Mouse (Mus musculus): ENCODE data around the gene Wap.

Gene Wap

DNA sequence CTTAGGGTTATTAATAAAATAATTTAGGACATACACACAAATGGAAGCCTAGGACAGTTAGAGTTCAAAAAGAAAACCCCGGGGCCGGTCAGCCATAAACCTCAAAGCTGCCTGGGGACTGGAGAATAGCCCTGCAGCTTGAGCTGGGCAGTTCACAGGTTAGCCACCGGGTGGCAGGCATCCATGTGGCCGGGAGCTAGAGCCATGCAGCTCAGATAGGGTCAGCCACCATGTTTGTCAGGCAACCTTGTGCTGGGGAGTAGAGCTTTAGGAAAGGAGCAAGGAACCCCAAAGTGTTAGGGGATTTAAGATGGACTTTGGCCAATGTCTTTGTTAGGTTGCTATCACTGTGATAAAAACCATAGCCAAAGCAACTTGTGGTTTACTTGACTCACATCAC, 9.9 kb downstream of the Wap start:
- DNase-seq (ENCODE audit: low read depth in 2 of 2, low spot score in 2 of 2), result peak; percentile 42 to 43

DNA sequence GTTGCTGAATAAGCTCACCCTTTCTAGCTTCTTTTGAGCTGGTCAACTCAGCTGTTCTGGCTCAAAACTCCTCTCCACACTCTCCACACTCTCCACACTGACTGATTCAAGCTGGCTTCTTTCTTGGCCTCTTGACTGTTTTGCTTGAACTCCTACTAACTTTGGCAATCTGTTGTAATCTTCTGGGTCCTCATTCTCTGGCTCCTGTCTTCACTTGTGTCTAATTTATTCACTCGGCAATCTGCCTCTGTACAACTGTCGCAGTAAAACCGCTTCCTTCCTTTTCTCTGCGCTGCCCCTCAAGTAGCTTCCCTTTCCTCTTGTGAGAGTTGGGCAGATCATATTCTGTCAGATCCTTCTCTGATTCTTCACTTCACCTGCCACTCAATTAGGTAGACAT, 10.7 kb downstream of the Wap start:
- DNase-seq (ENCODE audit: low read depth in 2 of 2, low spot score in 2 of 2), result peak; percentile 21 to 53

DNA sequence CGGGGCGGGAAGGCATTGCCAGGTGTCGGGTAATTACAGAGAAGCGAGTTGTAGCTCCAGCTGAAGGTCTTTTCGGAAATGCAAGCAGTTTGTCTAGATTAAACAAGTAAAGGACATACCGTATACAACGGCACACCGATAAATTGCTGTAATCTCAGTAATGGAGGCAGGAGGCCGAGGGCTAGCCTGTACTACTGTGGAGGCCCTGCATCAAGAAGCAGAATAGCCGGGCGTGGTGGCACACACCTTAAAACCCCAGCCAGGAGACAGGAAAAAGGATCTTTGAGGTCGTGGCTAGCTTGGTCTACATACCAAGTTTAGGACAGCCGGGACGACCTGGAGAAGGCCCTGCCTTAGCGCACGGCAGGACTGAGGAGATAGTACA, 12.1 kb downstream of the Wap start:
- DNase-seq (ENCODE audit: low read depth in 2 of 2, low spot score in 2 of 2), result no peak

DNA sequence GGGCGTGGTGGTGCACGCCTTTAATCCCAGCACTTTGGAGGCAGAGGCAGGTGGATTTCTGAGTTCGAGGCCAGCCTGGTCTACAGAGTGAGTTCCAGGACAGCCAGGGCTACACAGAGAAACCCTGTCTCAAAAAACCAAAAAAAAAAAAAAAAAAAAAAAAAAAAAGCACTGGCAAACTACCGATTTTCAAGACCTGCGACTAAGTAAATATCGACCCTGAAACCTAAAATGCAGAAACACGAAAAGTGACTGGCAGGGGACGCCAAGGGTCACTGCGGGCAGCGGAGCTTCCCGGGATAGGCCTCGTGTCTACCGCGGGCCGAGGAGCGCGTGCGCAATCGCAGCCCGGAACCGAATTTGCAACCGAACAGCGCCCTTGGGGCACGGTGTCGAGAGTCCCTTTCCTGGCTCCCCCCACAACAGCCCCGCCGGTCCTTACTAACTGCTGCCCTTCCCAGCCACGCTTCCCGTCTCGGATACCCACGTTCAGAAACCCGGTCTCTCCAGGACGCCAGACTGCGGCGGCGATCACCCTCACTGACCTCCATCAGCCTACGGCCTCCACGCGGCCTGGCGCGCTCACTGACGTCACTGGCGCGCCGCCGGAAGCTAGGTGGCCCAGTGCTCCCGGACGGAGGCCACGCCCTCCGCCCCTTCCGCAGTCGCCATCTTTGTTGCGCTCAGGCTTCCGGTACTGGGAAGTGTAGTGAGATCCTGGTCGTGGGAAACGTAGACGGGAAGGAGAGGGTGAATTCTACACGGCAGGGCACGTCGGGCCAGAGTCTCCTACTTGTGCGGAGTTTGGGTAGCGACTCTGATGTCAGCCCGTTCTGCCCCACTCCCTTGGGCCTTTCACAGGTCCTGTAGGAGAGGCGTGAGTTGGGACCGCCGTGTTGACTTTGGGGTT, 12.7 kb downstream of the Wap start, which contains the start of gene Tbrg4:
Tbrg4 (minus strand) TSS at position 590 of the 910 bp plus-strand sequence.
- peak; percentile 76 to 85 for DNase-seq (ENCODE audit: low read depth in 2 of 2, low spot score in 2 of 2)

DNA sequence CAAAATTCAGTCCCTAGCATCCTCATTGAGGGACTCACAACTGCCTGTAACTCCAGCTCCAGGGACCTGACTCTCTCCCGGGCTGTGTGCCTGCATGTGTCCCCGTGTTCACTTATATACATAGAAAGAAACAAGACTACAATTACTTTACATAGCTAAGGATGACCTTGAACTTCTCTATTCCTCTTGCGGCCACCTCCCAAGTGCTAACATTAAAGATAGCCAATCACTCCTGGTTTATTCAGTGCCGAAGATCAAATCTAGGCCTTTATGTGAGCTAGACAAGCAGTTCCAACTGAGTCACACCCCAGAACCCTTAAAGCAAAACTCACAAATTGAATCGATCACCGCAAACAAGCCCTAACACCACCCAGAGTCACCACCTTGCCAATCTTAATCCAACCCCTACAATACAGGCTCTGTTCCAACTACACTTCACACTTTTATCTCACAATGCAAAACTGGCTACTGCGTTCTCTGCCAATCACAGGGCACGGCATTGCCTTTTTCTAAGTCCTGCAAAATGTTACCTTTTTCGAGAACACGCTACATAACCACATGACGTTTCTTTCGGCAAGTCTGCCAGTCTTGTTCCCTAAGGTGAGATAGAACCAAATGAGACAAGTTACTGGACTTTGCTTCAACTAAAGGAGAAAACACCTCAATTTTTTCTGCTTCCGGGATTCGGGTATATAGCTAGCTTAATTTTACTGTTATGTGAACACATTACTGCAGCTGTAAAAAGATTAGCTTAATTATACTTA, 13.6 kb downstream of the Wap start:
- DNase-seq (ENCODE audit: low read depth in 2 of 2, low spot score in 2 of 2), result no peak

DNA sequence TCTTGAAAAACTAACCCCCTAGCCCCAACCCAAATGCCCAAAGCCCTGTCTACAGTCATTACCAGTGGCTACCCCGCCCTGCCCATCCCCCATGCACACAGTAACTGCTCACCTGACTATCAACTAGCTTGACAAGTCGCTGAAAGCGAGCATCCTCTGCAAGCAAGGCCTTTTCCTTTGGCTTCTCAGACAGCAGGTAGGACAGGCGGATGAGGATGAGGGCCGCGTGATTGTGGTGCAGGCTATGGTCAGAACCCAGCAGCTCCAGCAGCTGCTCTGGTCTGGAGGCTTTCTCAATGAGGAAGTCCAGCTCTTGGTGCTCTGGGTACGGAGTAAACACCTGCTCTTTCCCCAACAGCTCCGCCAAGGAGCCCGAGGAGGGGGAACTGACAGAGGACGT, 14.7 kb downstream of the Wap start:
- DNase-seq (ENCODE audit: low read depth in 2 of 2, low spot score in 2 of 2), result no peak

DNA sequence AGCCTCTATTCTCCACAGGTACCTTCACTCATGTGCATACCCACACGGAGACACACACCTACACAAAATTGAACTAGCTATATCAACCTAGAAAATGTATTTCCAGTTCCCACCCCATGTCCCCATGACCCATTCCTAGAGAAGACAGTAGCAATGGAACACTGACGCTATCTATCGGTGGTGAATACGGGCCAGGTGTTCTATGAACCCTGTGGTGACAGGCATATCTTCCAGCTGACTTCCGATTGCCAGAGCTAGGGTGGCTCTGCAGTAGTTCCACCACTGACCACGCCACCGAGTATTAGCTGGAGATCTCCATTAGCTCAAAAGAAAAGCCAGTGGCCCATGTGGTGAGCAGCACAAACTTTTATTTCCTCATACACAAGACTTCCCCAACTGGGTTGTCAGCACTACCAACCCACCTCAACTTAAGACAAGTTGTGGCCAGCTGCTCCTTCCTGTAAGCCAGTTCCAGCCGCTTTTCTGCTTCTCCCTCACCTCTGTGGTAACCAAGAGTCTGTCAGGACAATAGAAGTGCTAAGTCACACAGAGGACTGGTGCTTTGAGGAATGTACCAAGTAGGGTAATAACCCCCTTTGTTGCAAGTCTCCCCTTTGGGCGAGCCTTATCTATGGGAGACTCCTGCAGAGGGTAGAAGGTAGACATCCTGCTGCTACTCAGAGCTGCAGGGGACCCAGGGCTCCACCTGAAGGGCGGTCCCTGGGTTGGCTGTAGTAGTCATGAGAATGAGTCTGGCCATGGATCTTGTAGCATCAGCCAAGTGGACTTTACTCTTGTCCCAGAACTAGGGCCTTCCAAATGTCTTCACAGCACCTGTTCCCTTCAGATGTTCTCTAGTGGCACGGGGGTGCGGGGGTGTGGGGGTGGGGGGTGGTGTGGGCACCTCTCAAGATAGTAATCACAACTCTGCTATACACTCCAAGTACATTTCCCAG, 22.9 kb downstream of the Wap start:
- no peak for DNase-seq (ENCODE audit: low read depth in 2 of 2, low spot score in 2 of 2)

DNA sequence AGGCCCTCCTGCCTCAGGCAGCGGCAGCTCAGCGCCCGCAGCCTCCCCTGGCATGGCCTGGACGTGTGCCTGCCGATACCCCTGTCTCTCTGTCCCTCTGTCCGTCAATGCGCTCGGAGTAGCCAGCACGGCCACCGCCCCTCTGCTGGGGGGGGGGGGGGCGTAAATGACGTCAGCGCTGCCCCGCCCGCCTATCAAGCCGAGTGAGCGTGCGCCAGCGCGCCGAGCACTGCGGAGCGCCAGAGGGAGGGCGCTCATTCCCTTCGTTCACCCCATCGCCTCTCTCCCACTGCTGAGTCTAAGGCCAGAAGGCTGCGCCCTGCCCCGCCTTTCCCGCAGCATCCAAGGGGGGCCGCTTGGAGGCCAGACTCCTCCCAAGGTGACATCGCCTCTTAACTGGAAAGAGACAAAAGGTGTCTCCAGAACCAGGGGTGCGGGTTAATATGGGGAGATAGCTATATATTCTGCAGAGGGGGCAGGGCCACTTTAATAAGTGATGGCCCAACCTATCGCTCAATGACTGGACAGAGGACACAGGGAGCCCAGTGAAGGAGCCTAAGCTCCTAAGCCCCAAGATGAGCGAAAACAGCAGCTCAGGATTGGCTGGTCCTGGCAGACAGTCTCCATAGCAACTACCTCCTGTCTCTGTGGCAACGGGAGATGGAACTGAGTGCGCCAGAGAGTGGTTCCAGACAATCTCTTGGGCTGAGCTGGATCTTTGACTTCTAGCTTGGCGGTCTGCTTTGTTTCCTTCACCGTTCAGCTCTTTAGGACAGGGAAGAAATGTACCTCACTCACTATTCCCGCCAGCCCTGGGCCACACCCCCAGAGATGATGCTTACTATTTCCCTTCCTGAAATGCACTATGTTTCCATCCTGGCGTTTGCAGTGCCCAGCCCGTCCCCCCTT, 32.7 kb downstream of the Wap start, which contains the start of gene Nacad:
Nacad (minus strand) TSS at position 563 of the 909 bp plus-strand sequence.
- no peak for DNase-seq (ENCODE audit: low read depth in 2 of 2, low spot score in 2 of 2)

DNA sequence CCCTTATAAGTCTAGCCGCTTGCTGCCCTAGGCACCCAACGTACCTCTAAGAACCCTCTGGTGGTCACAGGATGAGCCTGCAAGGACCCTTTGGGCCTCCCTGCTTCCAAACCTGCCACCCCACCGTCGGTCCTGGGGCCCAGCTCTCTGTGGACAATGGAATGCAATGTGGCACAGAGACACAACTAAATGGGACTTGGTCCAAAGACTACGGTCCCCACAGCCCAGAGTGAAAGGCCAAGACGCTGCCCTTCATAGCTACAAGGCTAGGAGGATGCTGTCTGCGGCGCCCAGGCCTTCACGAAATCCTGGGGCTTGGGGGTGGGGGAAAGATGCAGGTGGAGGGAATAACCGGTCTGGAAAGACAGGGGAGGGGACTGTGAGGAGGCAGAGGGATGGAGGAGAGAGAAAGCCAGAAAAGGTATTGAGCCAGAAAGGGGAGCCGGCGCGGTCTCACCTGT, 33.4 kb downstream of the Wap start:
- no peak for DNase-seq (ENCODE audit: low read depth in 2 of 2, low spot score in 2 of 2)

DNA sequence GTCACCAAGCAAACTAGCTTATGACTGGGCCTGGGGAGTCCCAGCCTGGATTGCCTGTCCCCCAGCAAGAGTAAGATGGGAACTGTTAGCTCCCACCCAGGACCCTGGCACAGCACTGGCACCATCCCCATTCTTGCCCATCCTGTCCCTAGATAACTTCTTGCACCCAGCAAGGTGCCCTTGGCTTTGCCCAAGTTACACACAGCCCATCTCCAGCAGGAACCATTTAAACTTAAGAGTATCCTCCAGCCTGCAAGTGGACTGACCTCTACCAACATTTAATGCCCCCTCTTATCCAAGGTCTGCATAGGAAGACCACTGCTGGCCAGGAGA, 33.9 kb downstream of the Wap start:
- DNase-seq (ENCODE audit: low read depth in 2 of 2, low spot score in 2 of 2), result no peak

DNA sequence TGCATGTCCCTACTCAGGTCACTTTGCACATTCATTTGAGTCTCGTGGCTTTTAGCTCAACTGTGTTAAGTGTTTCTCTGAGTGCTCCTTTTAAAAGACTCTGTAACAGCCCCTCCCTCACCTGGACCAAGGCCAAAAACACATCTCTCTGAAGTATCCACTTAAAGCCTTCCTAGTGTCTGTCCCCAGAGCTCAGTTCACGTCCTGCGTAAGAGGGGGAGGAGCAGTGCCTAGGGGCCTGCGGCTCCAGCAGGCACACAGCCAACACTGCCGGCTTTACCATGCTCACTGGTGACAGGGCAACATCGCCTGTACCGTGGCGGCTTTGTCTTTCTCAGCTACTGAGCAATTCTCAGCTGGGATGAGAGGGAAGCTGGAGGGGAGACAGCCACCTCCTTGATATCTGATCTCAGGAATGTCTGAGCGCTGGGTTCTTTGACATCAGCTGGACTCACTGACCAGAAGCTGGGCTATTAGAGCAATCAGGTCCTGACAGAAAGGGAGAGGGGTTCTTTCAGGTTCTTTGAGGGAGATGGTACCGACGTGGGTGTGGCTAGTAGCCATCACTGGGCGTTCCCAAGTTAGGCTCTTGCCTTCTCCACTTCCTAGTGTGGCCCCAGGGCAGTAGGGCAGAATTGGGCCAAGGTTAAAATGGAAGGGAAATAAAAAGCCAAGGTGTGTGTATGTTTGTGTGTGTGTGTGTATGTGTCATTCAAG, 34.4 kb downstream of the Wap start:
- no peak for DNase-seq (ENCODE audit: low read depth in 2 of 2, low spot score in 2 of 2)

DNA sequence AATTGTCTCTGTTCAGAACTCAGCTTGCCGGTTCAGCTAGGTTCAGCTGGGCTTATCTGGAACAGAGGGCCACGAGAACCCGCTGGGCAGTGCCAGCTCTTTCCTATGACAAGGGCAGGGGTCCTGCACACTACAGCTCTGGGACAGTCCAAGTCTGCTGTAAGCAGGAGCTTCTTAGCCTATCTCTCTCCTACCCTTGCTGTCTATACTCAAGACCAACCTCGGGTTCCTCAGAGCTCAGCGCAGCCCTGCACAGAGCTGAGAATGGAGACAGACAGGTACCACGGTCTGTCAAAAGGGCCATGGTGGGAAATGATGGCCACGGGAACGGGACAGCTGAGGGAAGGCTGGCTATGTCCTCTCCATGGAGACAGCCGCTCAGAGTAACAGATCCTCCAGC, 35.2 kb downstream of the Wap start:
- no peak for DNase-seq (ENCODE audit: low read depth in 2 of 2, low spot score in 2 of 2)

DNA sequence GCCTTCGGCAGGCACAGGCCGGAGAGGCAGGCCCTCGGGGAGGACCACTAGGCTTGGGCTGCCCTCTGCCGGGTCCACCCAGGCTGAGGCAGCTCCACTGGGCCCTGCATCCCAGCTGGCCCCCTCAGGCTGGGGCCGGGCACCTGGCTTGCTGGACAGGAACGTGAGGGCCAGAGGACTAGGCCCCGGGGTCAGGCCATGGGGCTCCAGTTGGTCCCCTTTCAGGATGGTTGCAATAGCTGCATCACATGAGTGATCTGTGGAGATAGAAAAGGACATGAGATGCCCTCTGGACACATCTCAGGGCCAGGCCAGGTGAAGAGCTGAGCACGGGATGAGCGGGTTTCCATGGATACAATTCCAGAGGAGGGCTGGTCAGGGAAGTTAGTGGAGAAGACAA, 35.8 kb downstream of the Wap start:
- DNase-seq (ENCODE audit: low read depth in 2 of 2, low spot score in 2 of 2), result no peak

DNA sequence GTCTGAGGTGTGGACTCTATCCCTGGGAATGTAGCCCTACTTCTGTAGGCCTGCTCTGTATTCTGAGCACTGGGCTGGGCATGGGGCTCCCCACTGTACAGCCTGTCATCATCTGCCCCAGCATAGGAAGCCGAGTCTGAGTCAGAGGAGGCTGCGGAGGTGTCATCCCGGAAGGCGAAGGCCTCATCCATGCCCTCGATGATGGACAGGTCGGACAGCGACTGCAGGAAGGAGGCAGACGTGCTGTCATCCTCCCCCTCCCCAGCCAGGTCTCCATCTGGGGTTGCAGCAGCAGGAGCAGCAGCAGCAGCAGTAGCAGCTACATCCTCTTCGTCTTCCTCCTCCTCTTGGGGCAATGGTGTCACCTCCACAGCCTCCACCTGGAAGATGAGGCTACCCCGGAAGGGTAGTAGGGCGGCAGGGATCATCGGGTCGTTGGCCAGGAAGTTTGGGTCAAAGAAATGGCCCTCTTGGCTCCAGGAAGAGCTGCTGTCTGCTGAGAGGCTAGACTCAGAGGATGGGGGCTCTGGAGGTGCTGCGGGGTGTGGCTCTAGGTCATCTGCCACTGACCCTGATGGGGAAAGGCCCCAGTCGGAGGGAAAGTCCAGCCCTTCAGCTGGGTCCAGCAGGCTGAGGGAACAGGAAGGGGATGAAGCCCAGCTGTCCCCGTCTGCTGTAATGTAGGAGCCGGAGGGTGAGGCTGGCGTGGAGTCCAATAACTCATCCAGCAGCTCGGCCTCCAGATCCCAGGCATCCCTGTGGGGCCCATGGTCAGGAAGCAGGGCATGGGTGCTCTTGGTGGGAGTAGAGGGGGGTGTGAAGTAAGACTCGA, 36.6 kb downstream of the Wap start:
- no peak for DNase-seq (ENCODE audit: low read depth in 2 of 2, low spot score in 2 of 2)

DNA sequence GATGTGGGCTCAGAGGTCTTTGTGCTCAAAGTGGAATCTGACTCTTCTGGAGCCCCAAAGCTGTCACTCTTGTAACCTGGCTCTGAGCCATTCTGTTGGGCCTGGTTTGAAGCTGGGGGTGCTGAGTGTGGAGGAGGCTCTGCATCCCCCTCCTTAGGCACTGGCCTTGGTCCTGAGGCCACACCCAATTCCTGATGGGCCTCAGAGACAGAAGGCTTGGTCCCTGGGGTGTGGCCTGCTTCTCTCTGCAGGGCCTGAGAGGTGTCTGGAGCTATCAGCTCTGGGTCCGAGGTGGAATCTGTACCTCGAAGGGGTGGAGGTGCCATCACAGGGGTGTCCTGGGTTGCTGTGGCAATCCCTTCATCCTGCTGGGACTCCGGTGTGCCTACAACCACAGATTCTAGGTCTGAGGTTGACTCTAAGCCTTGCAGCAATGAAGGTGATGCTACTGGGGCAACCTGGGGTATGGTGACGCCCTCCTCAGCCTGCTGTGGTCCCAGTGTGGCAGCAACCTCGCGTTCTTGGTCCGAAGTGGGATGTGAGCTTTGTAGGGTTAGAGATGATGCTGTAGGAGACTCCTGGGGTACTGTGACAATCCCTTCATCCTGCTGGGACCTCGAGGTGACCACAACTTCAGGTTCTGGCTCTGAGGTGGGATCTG, 38.0 kb downstream of the Wap start:
- DNase-seq (ENCODE audit: low read depth in 2 of 2, low spot score in 2 of 2), result no peak

DNA sequence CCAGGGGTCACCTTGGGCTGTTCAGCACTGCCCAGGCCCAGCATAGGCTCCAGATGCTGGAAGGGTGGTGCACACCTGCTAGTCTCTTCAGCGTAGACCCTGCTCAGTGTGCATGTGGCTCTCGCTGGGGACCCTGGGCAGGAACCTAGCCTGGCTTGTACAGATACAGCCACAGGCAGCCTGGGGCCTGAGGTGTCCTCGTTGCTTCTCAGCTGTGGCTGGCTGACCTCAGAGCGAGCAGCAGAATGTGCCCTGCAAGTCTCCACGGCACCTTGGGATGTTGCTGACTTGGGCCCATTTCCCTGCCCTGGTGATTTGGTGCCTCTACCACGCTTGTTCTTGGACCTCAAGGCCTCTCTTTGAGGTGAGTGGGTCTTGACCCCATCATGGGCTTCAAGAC, 38.6 kb downstream of the Wap start:
- DNase-seq (ENCODE audit: low read depth in 2 of 2, low spot score in 2 of 2), result no peak

DNA sequence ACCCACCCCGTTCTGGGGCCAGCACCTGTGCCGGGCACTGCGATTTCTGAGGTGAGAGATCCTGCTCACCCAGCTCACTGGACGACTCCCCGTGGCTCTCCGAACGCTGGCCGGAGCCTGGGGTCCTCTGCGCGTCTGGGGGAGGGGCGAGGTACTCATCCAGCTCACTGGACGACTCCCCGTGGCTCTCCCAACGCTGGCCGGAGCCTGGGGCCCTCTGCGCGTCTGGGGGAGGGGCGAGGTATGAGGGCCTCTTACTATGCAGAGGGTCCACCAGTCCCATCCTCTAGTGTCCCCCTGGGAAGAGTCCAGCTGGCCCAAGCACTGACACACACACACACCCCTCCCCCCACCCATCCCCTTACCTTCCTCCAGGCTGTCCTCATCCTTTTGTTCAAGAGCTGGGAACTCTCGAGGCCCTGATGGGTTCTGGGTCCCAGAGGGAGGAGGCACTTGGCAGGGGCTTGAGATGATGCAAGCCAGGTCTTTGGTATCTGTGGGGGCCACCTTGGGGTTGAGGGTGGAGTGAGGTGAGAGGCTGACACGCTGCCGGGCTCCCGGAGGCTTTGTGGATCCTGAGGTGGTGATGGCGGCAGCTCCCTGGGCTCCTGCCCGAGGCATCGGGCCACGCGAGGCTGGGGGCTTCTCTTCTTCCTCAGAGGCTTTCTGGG, 39.3 kb downstream of the Wap start:
- no peak for DNase-seq (ENCODE audit: low read depth in 2 of 2, low spot score in 2 of 2)
